Mouse (Mus musculus): ENCODE measurements around the gene Zfp106. TPM values are rescaled to one million over a fixed set of nuclear protein-coding genes. Genes with fewer than 3 reads are reported as not detected.

Zfp106 gene
- polyA plus RNA-seq, 1 experiment: 39.2 TPM

GRCm38 (mm10) chr2:120493254-120493653 is 70.4 kb downstream of the Zfp106 start:
- H3K27me3 ChIP-seq (ENCODE audit: control insufficient read depth, insufficient read depth, insufficient read length): no peaks in the 10 kb centered on the region
- H3K79me2 ChIP-seq (ENCODE audit: control insufficient read depth, insufficient read depth): no peaks in the 10 kb centered on the region
- no peaks in the 10 kb centered on the region for H3K36me3 ChIP-seq (ENCODE audit: control insufficient read depth, insufficient read depth)
- H3ac ChIP-seq (ENCODE audit: control insufficient read depth, insufficient read length, low read depth): no peak overlapping the region
- no peak overlapping the region for H3K4me3 ChIP-seq (ENCODE audit: insufficient read depth, poor library complexity, severe bottlenecking)
- TF ChIP-seq CTCF (IDR thresholded peaks at IDR 0.05; ENCODE audit: control insufficient read depth, insufficient read depth, insufficient read length) (no peak), FOSL1 (IDR thresholded peaks at IDR 0.05; ENCODE audit: insufficient read depth, low read length, poor library complexity, severe bottlenecking) (no peak), USF1 (IDR thresholded peaks at IDR 0.05; ENCODE audit: low read depth) (no peak), MYOD1 (IDR thresholded peaks at IDR 0.05; ENCODE audit: control insufficient read depth, insufficient read length, low read depth) (no peak), MYOG (IDR thresholded peaks at IDR 0.05; ENCODE audit: control insufficient read depth, extremely low read depth, insufficient read length) (no peak), CEBPB (IDR thresholded peaks at IDR 0.05; ENCODE audit: low read depth) (no peak), MAX (IDR thresholded peaks at IDR 0.05) (no peak)
- H3K79me3 ChIP-seq (ENCODE audit: low read depth): no peaks in the 10 kb centered on the region

DNA sequence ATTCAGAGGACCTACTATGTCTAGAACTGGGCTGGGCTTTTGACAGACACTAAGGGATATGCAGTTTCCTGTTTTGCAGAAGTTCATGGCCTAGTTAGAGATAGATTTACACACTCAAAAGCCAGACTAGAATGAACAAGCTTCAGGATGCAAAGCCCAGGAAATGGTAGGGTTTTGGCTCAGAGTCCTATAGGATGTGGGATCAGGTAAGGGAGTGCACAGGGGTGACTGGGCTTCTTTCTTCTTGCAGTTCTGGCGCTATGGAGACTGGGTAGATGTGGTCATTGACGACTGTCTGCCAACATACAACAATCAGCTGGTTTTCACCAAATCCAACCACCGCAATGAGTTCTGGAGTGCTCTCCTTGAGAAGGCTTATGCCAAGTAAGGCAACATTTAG is 79.4 kb downstream of the Zfp106 start:
- TF ChIP-seq MAX (IDR thresholded peaks at IDR 0.05) (no peak), USF1 (IDR thresholded peaks at IDR 0.05; ENCODE audit: low read depth) (no peak), CTCF (IDR thresholded peaks at IDR 0.05; ENCODE audit: control insufficient read depth, insufficient read depth, insufficient read length) (no peak), MYOD1 (IDR thresholded peaks at IDR 0.05; ENCODE audit: control insufficient read depth, insufficient read length, low read depth) (no peak), CEBPB (IDR thresholded peaks at IDR 0.05; ENCODE audit: low read depth) (no peak), MYOG (IDR thresholded peaks at IDR 0.05; ENCODE audit: control insufficient read depth, extremely low read depth, insufficient read length) (no peak), FOSL1 (IDR thresholded peaks at IDR 0.05; ENCODE audit: insufficient read depth, low read length, poor library complexity, severe bottlenecking) (no peak)
- H3K36me3 ChIP-seq (ENCODE audit: control insufficient read depth, insufficient read depth): no peaks in the 10 kb centered on the region

GRCm38 (mm10) chr2:120482506-120483389 is 80.9 kb downstream of the Zfp106 start:
- H3ac ChIP-seq (ENCODE audit: control insufficient read depth, insufficient read length, low read depth): no peak overlapping the region

More for the DNA sequence above, 79.4 kb downstream of the Zfp106 start:
- H3K79me2 ChIP-seq (ENCODE audit: control insufficient read depth, insufficient read depth): no peaks in the 10 kb centered on the region
- H3K27me3 ChIP-seq (ENCODE audit: control insufficient read depth, insufficient read depth, insufficient read length): no peaks in the 10 kb centered on the region
- no peak overlapping the region for H3ac ChIP-seq (ENCODE audit: control insufficient read depth, insufficient read length, low read depth)
- H3K79me3 ChIP-seq (ENCODE audit: low read depth): no peaks in the 10 kb centered on the region
- H3K4me3 ChIP-seq (ENCODE audit: insufficient read depth, poor library complexity, severe bottlenecking): no peak overlapping the region

GRCm38 (mm10) chr2:120481921-120482320 is 81.7 kb downstream of the Zfp106 start:
- Histone ChIP-seq H3ac (ENCODE audit: control insufficient read depth, insufficient read length, low read depth) (no peak overlapping the region), H3K36me3 (ENCODE audit: control insufficient read depth, insufficient read depth) (no peaks in the 10 kb centered on the region), H3K4me3 (ENCODE audit: insufficient read depth, poor library complexity, severe bottlenecking) (no peak overlapping the region), H3K27me3 (ENCODE audit: control insufficient read depth, insufficient read depth, insufficient read length) (no peaks in the 10 kb centered on the region), H3K79me2 (ENCODE audit: control insufficient read depth, insufficient read depth) (no peaks in the 10 kb centered on the region), H3K79me3 (ENCODE audit: low read depth) (no peaks in the 10 kb centered on the region)
- no peak for TF ChIP-seq CEBPB (IDR thresholded peaks at IDR 0.05; ENCODE audit: low read depth)
- no peak for TF ChIP-seq MYOG (IDR thresholded peaks at IDR 0.05; ENCODE audit: control insufficient read depth, extremely low read depth, insufficient read length)
- no peak for TF ChIP-seq CTCF (IDR thresholded peaks at IDR 0.05; ENCODE audit: control insufficient read depth, insufficient read depth, insufficient read length)
- no peak for TF ChIP-seq USF1 (IDR thresholded peaks at IDR 0.05; ENCODE audit: low read depth)
- no peak for TF ChIP-seq FOSL1 (IDR thresholded peaks at IDR 0.05; ENCODE audit: insufficient read depth, low read length, poor library complexity, severe bottlenecking)
- no peak for TF ChIP-seq MYOD1 (IDR thresholded peaks at IDR 0.05; ENCODE audit: control insufficient read depth, insufficient read length, low read depth)
- no peak for TF ChIP-seq MAX (IDR thresholded peaks at IDR 0.05)

More at GRCm38 (mm10) chr2:120482506-120483389, 80.9 kb downstream of the Zfp106 start:
- no peaks in the 10 kb centered on the region for H3K79me3 ChIP-seq (ENCODE audit: low read depth)
- H3K79me2 ChIP-seq (ENCODE audit: control insufficient read depth, insufficient read depth): no peaks in the 10 kb centered on the region
- TF ChIP-seq MAX (IDR thresholded peaks at IDR 0.05) (no peak), MYOD1 (IDR thresholded peaks at IDR 0.05; ENCODE audit: control insufficient read depth, insufficient read length, low read depth) (no peak)
- H3K36me3 ChIP-seq (ENCODE audit: control insufficient read depth, insufficient read depth): no peaks in the 10 kb centered on the region
- H3K4me3 ChIP-seq (ENCODE audit: insufficient read depth, poor library complexity, severe bottlenecking): no peak overlapping the region
- no peaks in the 10 kb centered on the region for H3K27me3 ChIP-seq (ENCODE audit: control insufficient read depth, insufficient read depth, insufficient read length)

- TF ChIP-seq CTCF (IDR thresholded peaks at IDR 0.05; ENCODE audit: control insufficient read depth, insufficient read depth, insufficient read length) (peak; percentile 45), CEBPB (IDR thresholded peaks at IDR 0.05; ENCODE audit: low read depth) (no peak)
- H3K79me2 ChIP-seq (ENCODE audit: control insufficient read depth, insufficient read depth): no peaks in the 10 kb centered on the region
- H3K27me3 ChIP-seq (ENCODE audit: control insufficient read depth, insufficient read depth, insufficient read length): no peaks in the 10 kb centered on the region
- H3K79me3 ChIP-seq (ENCODE audit: low read depth): no peaks in the 10 kb centered on the region
- no peak overlapping the region for H3ac ChIP-seq (ENCODE audit: control insufficient read depth, insufficient read length, low read depth)
- H3K4me3 ChIP-seq (ENCODE audit: insufficient read depth, poor library complexity, severe bottlenecking): no peak overlapping the region
- H3K36me3 ChIP-seq (ENCODE audit: control insufficient read depth, insufficient read depth): no peaks in the 10 kb centered on the region
Observed at GRCm38 (mm10) chr2:120478600-120478999, 85.0 kb downstream of the Zfp106 start.
